In genomic region chr9:44717822-44718242, GRCm38 (mm10) we compare ENCODE assay signal across 10 mouse cellular contexts. TPM values are rescaled to one million over a fixed set of nuclear protein-coding genes. Genes with fewer than 3 reads are reported as not detected.
DNase-seq lines count a peak whose midpoint lies in the region; ATAC-seq and TF ChIP-seq lines count a peak whose summit lies in the region.
"Had no signal": no experiment of that assay in that cellular context is flagged by ENCODE, and none has a peak within 500 bp of the region (broad histone marks: within the 10 kb centered on the region; RNA-seq: fewer than 3 reads in every experiment).

No protein-coding gene starts in this region.

- intact Hi-C loops in heart, adult 2 months (cut with DNase I), result no loop called here
- intact Hi-C loops in heart, postnatal 14 days (cut with DNase I), result no loop called here

- no peak for TF ChIP-seq POLR2A in heart, adult 2 months (IDR thresholded peaks at IDR 0.05; ENCODE audit: insufficient read depth, low read depth, low read length)
- TF ChIP-seq POLR2A in brain, embryonic 14.5 days (IDR thresholded peaks at IDR 0.05; ENCODE audit: borderline replicate concordance, extremely low read depth, insufficient read depth, insufficient read length, poor library complexity, severe bottlenecking), result no peak

- WGBS in heart, adult 2 months, result 60% methylated on average over 10 of the region's 10 CpGs
- WGBS in heart, embryonic 11.5 days (ENCODE audit: insufficient replicate concordance), result 89% methylated on average over 10 of the region's 10 CpGs
- 80% methylated on average over 10 of the region's 10 CpGs for WGBS in stomach, postnatal 0 days

- TF ChIP-seq CTCF in heart, adult 2 months (IDR thresholded peaks at IDR 0.05), result no peak
- TF ChIP-seq CTCF in brain, embryonic 14.5 days (IDR thresholded peaks at IDR 0.05; ENCODE audit: borderline replicate concordance, extremely low read depth, insufficient read depth, insufficient read length), result no peak
- TF ChIP-seq CTCF in stomach, postnatal 0 days (IDR thresholded peaks at IDR 0.05; ENCODE audit: low read depth), result no peak

- peaks cover 2% of the 10 kb centered on the region for H3K79me2 ChIP-seq in heart, adult 2 months (replicated peaks; ENCODE audit: control insufficient read depth, insufficient read depth, low read length)

- H3K4me2 ChIP-seq in heart, embryonic 11.5 days, result no peak overlapping the region
- H3K4me2 ChIP-seq in stomach, postnatal 0 days (replicated peaks; ENCODE audit: low read depth), result no peak overlapping the region

- no peaks in the 10 kb centered on the region for H3K9me3 ChIP-seq in heart, embryonic 11.5 days (replicated peaks; ENCODE audit: control insufficient read depth, low read length)
- H3K9me3 ChIP-seq in stomach, postnatal 0 days (ENCODE audit: control insufficient read depth, low read length), result no peaks in the 10 kb centered on the region

- H3K4me1 ChIP-seq in heart, adult 2 months (ENCODE audit: control insufficient read depth, insufficient read depth, low read length), result peaks cover 16% of the 10 kb centered on the region
- peaks cover 28% of the 10 kb centered on the region for H3K4me1 ChIP-seq in heart, embryonic 11.5 days (ENCODE audit: control insufficient read depth, insufficient read depth, low read length)
- peaks cover 7% of the 10 kb centered on the region for H3K4me1 ChIP-seq in stomach, postnatal 0 days (replicated peaks; ENCODE audit: control insufficient read depth, insufficient read depth)

- peak; percentile 81; the same call in 1 of the 2 replicates for TF ChIP-seq EP300 in heart, adult 2 months (IDR thresholded peaks at IDR 0.05; ENCODE audit: insufficient read depth, low read depth, low read length)
- TF ChIP-seq EP300 in stomach, postnatal 0 days (optimal IDR thresholded peaks at IDR 0.05), result no peak

- no peaks in the 10 kb centered on the region for H3K27me3 ChIP-seq in heart, adult 2 months (ENCODE audit: control insufficient read depth, insufficient read depth, low read length)
- H3K27me3 ChIP-seq in heart, embryonic 11.5 days (ENCODE audit: control insufficient read depth, insufficient read depth, low read length), result no peaks in the 10 kb centered on the region
- H3K27me3 ChIP-seq in stomach, postnatal 0 days (ENCODE audit: control insufficient read depth, insufficient read depth, low read length), result no peaks in the 10 kb centered on the region

- H3K4me3 ChIP-seq in heart, adult 2 months, result no peak overlapping the region
- H3K4me3 ChIP-seq in heart, embryonic 11.5 days (ENCODE audit: low read depth, low read length), result no peak overlapping the region
- H3K4me3 ChIP-seq in stomach, postnatal 0 days (ENCODE audit: low read depth, low read length), result no peak overlapping the region

- ATAC-seq in heart, embryonic 11.5 days (replicated peaks; ENCODE audit: insufficient number of reproducible peaks, low FRiP score, low TSS enrichment), result no peak
- no peak for ATAC-seq in stomach, postnatal 0 days (ENCODE audit: low FRiP score, low TSS enrichment)

- H3K9ac ChIP-seq in heart, adult 2 months (ENCODE audit: low read depth, low read length), result no peak overlapping the region
- no peak overlapping the region for H3K9ac ChIP-seq in heart, embryonic 11.5 days (ENCODE audit: low read depth, low read length)
- no peak overlapping the region for H3K9ac ChIP-seq in stomach, postnatal 0 days (ENCODE audit: low read length)

- peaks cover 5% of the 10 kb centered on the region; the same call in 1 of the 2 replicates for H3K36me3 ChIP-seq in heart, adult 2 months (ENCODE audit: control insufficient read depth, insufficient read depth, low read length)
- peaks cover 20% of the 10 kb centered on the region for H3K36me3 ChIP-seq in heart, embryonic 11.5 days (ENCODE audit: control insufficient read depth, insufficient read depth, low read length)
- H3K36me3 ChIP-seq in stomach, postnatal 0 days (ENCODE audit: control insufficient read depth, insufficient read depth, low read length), result peaks cover 13% of the 10 kb centered on the region

- peak overlapping the region; percentile 70 for H3K27ac ChIP-seq in heart, adult 2 months
- no peak overlapping the region for H3K27ac ChIP-seq in heart, embryonic 11.5 days (ENCODE audit: low read depth, low read length)
- H3K27ac ChIP-seq in stomach, postnatal 0 days (replicated peaks), result no peak overlapping the region

- peak; percentile 75 to 86 for DNase-seq in heart, adult 2 months
- DNase-seq in 3134 (ENCODE audit: extremely low read depth, insufficient read length, low spot score), result peak; percentile 65
- DNase-seq in brain, embryonic 14.5 days (ENCODE audit: low read depth), result peak; percentile 65
- DNase-seq in heart, postnatal 14 days, result peak; percentile 74 to 86
- DNase-seq in lung, postnatal 25 days (ENCODE audit: low spot score), result no peak
- DNase-seq in stomach, postnatal 0 days (ENCODE audit: low spot score), result no peak
- no peak for DNase-seq in lung, adult 18-20 months
- DNase-seq: lung, postnatal 14 days had no signal

RNA-seq across cellular contexts. Expression of gene Phldb1, which starts 17.2 kb away (rescaled TPM):
- 100 to 1,000 TPM; 104 to 108 TPM for total RNA-seq in heart, adult 2 months (2021)
- polyA plus RNA-seq in heart, adult 2 months (2012; rRNA removed), result 146 and 165 TPM in 2 replicates
- polyA plus RNA-seq in heart, embryonic 11.5 days (2014; fragmentation: Nextera tagmentation; extraction: Ambion mirVana), result 23.6 and 24.2 TPM in 2 replicates
- polyA plus RNA-seq in brain, embryonic 14.5 days (2012; rRNA removed), result 151 and 169 TPM in 2 replicates
- 100 to 1,000 TPM; 124 to 132 TPM for total RNA-seq in heart, postnatal 14 days (2021)
- polyA plus RNA-seq in stomach, postnatal 0 days (2015; fragmentation: Nextera tagmentation; extraction: Ambion mirVana), result 14.9 and 15.8 TPM in 2 replicates

RNA-seq across cellular contexts. Expression of gene Treh, which starts 44.8 kb away (rescaled TPM):
- not detected for total RNA-seq in heart, adult 2 months (2021)
- polyA plus RNA-seq in heart, adult 2 months (2012; rRNA removed), result not detected in 2 replicates
- polyA plus RNA-seq in heart, embryonic 11.5 days (2014; fragmentation: Nextera tagmentation; extraction: Ambion mirVana), result not detected in 2 replicates
- polyA plus RNA-seq in brain, embryonic 14.5 days (2012; rRNA removed), result not detected in 2 replicates
- not detected for total RNA-seq in heart, postnatal 14 days (2021)
- polyA plus RNA-seq in stomach, postnatal 0 days (2015; fragmentation: Nextera tagmentation; extraction: Ambion mirVana), result not detected in 2 replicates
- total RNA-seq: layer of hippocampus, postnatal 10 days had no signal

RNA-seq across cellular contexts. Expression of gene Arcn1, which starts 49.8 kb away (rescaled TPM):
- total RNA-seq in heart, adult 2 months (2021), result 10 to 100 TPM; 78.6 to 93.9 TPM
- 28.2 and 57.5 TPM in 2 replicates for polyA plus RNA-seq in heart, adult 2 months (2012; rRNA removed)
- polyA plus RNA-seq in heart, embryonic 11.5 days (2014; fragmentation: Nextera tagmentation; extraction: Ambion mirVana), result 139 and 168 TPM in 2 replicates
- 57.1 and 76.9 TPM in 2 replicates for polyA plus RNA-seq in brain, embryonic 14.5 days (2012; rRNA removed)
- 10 to 100 TPM; 80.1 to 88.6 TPM for total RNA-seq in heart, postnatal 14 days (2021)
- polyA plus RNA-seq in stomach, postnatal 0 days (2015; fragmentation: Nextera tagmentation; extraction: Ambion mirVana), result 98.1 TPM in 2 replicates

RNA-seq across cellular contexts. Expression of gene Ift46, which starts 49.9 kb away (rescaled TPM):
- total RNA-seq in heart, adult 2 months (2021), result 10 to 100 TPM; 22.7 to 27.8 TPM
- polyA plus RNA-seq in heart, adult 2 months (2012; rRNA removed), result 28.3 and 36.1 TPM in 2 replicates
- polyA plus RNA-seq in heart, embryonic 11.5 days (2014; fragmentation: Nextera tagmentation; extraction: Ambion mirVana), result 71.4 and 72.5 TPM in 2 replicates
- 132 and 147 TPM in 2 replicates for polyA plus RNA-seq in brain, embryonic 14.5 days (2012; rRNA removed)
- total RNA-seq in heart, postnatal 14 days (2021), result 10 to 100 TPM; 32.7 to 41.8 TPM
- 55.5 and 61.9 TPM in 2 replicates for polyA plus RNA-seq in stomach, postnatal 0 days (2015; fragmentation: Nextera tagmentation; extraction: Ambion mirVana)

Comparison
In these comparisons a context has a peak if more than half of its experiments do, and no peak if none do; other contexts are left out.
1. DNase-seq: peak in heart, adult 2 months (2 of 2), 3134 (single experiment), brain, embryonic 14.5 days (single experiment) and heart, postnatal 14 days (2 of 2); none in lung, postnatal 25 days (single experiment), stomach, postnatal 0 days (single experiment) and lung, adult 18-20 months (0 of 2).